ENCODE assay signal across 11 mouse cellular contexts in the genomic region with DNA sequence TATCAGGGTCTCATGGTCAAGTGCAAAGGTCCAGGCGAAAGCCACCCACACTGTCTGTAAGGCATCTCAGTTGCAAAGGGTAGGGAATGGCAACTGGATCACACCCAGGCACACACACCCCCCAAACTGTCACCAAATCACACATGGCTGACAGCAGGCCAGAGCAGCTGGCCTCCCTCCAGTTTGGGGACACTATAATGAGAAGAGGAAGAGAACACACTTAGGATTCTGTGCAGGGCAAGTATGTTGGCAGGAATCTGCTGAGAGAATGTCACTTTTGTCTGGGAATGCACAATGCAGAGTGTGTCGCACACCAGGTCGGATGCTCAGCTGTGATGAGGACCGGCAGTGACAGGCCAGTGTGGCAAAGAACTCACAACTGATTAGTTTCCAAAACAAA.
DNase-seq lines count a peak whose midpoint lies in the region; ATAC-seq and TF ChIP-seq lines count a peak whose summit lies in the region.
"Had no signal": no experiment of that assay in that cellular context is flagged by ENCODE, and none has a peak within 500 bp of the region (broad histone marks: within the 10 kb centered on the region; RNA-seq: fewer than 3 reads in every experiment).

No protein-coding gene starts in this region.

- no peaks in the 10 kb centered on the region for H3K27me3 ChIP-seq in heart, postnatal 0 days (ENCODE audit: control insufficient read depth, insufficient read depth, low read length)
- no peaks in the 10 kb centered on the region for H3K27me3 ChIP-seq in lung, embryonic 16.5 days (ENCODE audit: control insufficient read depth, insufficient read depth, low read depth, low read length)
- H3K27me3 ChIP-seq in midbrain, postnatal 0 days (ENCODE audit: insufficient read depth, low read length), result no peaks in the 10 kb centered on the region
- H3K27me3 ChIP-seq: heart, embryonic 15.5 days; liver, embryonic 13.5 days had no signal

- 30% methylated on average over 4 of the region's 4 CpGs for WGBS in heart, postnatal 0 days
- WGBS in lung, embryonic 16.5 days, result 59% methylated on average over 4 of the region's 4 CpGs
- WGBS in midbrain, postnatal 0 days, result 57% methylated on average over 4 of the region's 4 CpGs

- no peaks in the 10 kb centered on the region for H3K36me3 ChIP-seq in heart, postnatal 0 days (replicated peaks; ENCODE audit: control insufficient read depth, insufficient read depth, low read length)
- H3K36me3 ChIP-seq in lung, embryonic 16.5 days (ENCODE audit: control insufficient read depth, insufficient read depth, low read length), result 0 out of 2 replicates have a peak, but pooled peaks cover 3% of the 10 kb centered on the region
- H3K36me3 ChIP-seq in midbrain, postnatal 0 days (ENCODE audit: insufficient read depth, low read length), result no peaks in the 10 kb centered on the region
- H3K36me3 ChIP-seq: heart, embryonic 15.5 days had no signal

- no peak for TF ChIP-seq CTCF in heart, postnatal 0 days (IDR thresholded peaks at IDR 0.05; ENCODE audit: low read depth)
- no peak for TF ChIP-seq CTCF in midbrain, postnatal 0 days (IDR thresholded peaks at IDR 0.05)

- no peak overlapping the region for H3K4me3 ChIP-seq in heart, postnatal 0 days (ENCODE audit: low read depth, low read length)
- no peak overlapping the region for H3K4me3 ChIP-seq in lung, embryonic 16.5 days (ENCODE audit: low read length)
- H3K4me3 ChIP-seq in midbrain, postnatal 0 days (ENCODE audit: low read depth, low read length), result no peak overlapping the region
- H3K4me3 ChIP-seq: heart, embryonic 15.5 days; liver, embryonic 13.5 days; myocyte had no signal

- no peak overlapping the region for H3K4me2 ChIP-seq in heart, postnatal 0 days (ENCODE audit: low read depth, low read length)
- no peak overlapping the region for H3K4me2 ChIP-seq in lung, embryonic 16.5 days (ENCODE audit: low read depth, low read length)
- no peak overlapping the region for H3K4me2 ChIP-seq in midbrain, postnatal 0 days (ENCODE audit: low read depth, low read length, poor library complexity, severe bottlenecking)
- H3K4me2 ChIP-seq: heart, embryonic 15.5 days; liver, embryonic 13.5 days had no signal

- no peak overlapping the region for H3K27ac ChIP-seq in heart, postnatal 0 days (ENCODE audit: low read depth)
- no peak overlapping the region for H3K27ac ChIP-seq in lung, embryonic 16.5 days (ENCODE audit: low read length)
- no peak overlapping the region for H3K27ac ChIP-seq in midbrain, postnatal 0 days (ENCODE audit: low read depth, low read length)
- H3K27ac ChIP-seq: heart, embryonic 15.5 days; liver, embryonic 13.5 days had no signal

- DNase-seq in heart, postnatal 0 days (ENCODE audit: low spot score), result peak; percentile 39
- DNase-seq in heart, adult 9 months (ENCODE audit: low spot score in 2 of 2), result no peak
- no peak for DNase-seq in lung, postnatal 14 days
- peak; percentile 26 to 34 for DNase-seq in frontal cortex, postnatal 36 days (ENCODE audit: low spot score in 2 of 2)
- DNase-seq in midbrain, postnatal 0 days (ENCODE audit: low spot score), result peak; percentile 83
- DNase-seq in adrenal gland, adult 8-10 months, result no peak
- DNase-seq: liver, embryonic 13.5 days had no signal

- no peak overlapping the region for H3K9ac ChIP-seq in heart, postnatal 0 days (replicated peaks; ENCODE audit: low read depth, low read length)
- H3K9ac ChIP-seq in lung, embryonic 16.5 days (ENCODE audit: low read length), result no peak overlapping the region
- no peak overlapping the region for H3K9ac ChIP-seq in midbrain, postnatal 0 days (replicated peaks; ENCODE audit: low read length, poor library complexity, severe bottlenecking)
- H3K9ac ChIP-seq: heart, embryonic 15.5 days; liver, embryonic 13.5 days had no signal

- no peak for TF ChIP-seq EP300 in heart, postnatal 0 days (IDR thresholded peaks at IDR 0.05; ENCODE audit: low read depth)

- H3K9me3 ChIP-seq in heart, postnatal 0 days (replicated peaks; ENCODE audit: control insufficient read depth, low read length), result no peaks in the 10 kb centered on the region
- H3K9me3 ChIP-seq in lung, embryonic 16.5 days (ENCODE audit: control insufficient read depth, low read length), result no peaks in the 10 kb centered on the region
- no peaks in the 10 kb centered on the region for H3K9me3 ChIP-seq in midbrain, postnatal 0 days (ENCODE audit: low read length)
- H3K9me3 ChIP-seq: heart, embryonic 15.5 days; liver, embryonic 13.5 days had no signal

- peak; percentile 78 for ATAC-seq in heart, postnatal 0 days (ENCODE audit: insufficient read depth, low read depth)
- peak; percentile 51 for ATAC-seq in lung, embryonic 16.5 days (ENCODE audit: low read depth)
- ATAC-seq in midbrain, postnatal 0 days (ENCODE audit: low FRiP score), result peak; percentile 64
- no peak for ATAC-seq in CD4-positive, CD25-positive, alpha-beta regulatory T cell, adult 4 months

- no peaks in the 10 kb centered on the region for H3K4me1 ChIP-seq in heart, postnatal 0 days (ENCODE audit: control insufficient read depth, insufficient read depth)
- peaks cover 4% of the 10 kb centered on the region; the same call in 1 of the 2 replicates for H3K4me1 ChIP-seq in lung, embryonic 16.5 days (replicated peaks; ENCODE audit: control insufficient read depth, insufficient read depth, low read length)
- H3K4me1 ChIP-seq in midbrain, postnatal 0 days (ENCODE audit: insufficient read depth, low read length), result peaks cover 4% of the 10 kb centered on the region; the same call in 1 of the 2 replicates

Comparison
In these comparisons a context has a peak if more than half of its experiments do, and no peak if none do; other contexts are left out.
1. DNase-seq: peak in heart, postnatal 0 days (single experiment), frontal cortex, postnatal 36 days (2 of 2) and midbrain, postnatal 0 days (single experiment); none in heart, adult 9 months (0 of 2), lung, postnatal 14 days (single experiment) and adrenal gland, adult 8-10 months (single experiment).